Mouse (Mus musculus): Measurements from ENCODE around the gene Trim8. TPM values are rescaled to one million over a fixed set of nuclear protein-coding genes. Genes with fewer than 3 reads are reported as not detected.

Gene Trim8
- total and polyA plus RNA-seq, 3 experiments, result 4.4 to 24.9 (median 12.0) TPM

- H3K27me3 ChIP-seq (replicated peaks), result no peaks in the 10 kb centered on the region
- H3K36me3 ChIP-seq (replicated peaks in 1 of 2; ENCODE audit: control insufficient read depth in 1 of 2, insufficient read depth in 1 of 2, low read length in 1 of 2), result peaks cover 11 to 43% of the 10 kb centered on the region in 2 experiments
- DNase-seq (ENCODE audit: extremely low read depth), result no peak
- dilution Hi-C loops (cut with MboI; ENCODE audit: extremely low pct_ligation_motif_present, extremely low pct_unique_long_range_greater_than_20kb, low sequenced_read_pairs), result no loop called here
- in situ Hi-C loops (cut with MboI; ENCODE audit: low pct_ligation_motif_present, low pct_unique_long_range_greater_than_20kb, low sequenced_read_pairs), result no loop called here
- no peak overlapping the region for H3K9ac ChIP-seq (ENCODE audit: insufficient read depth, low read depth)
- H3K79me2 ChIP-seq (replicated peaks; ENCODE audit: control insufficient read depth, extremely low read depth, insufficient read depth, poor library complexity, severe bottlenecking), result no peaks in the 10 kb centered on the region
- peaks cover 15 to 73% of the 10 kb centered on the region in 2 experiments for H3K4me1 ChIP-seq (ENCODE audit: control insufficient read depth in 1 of 2, insufficient read depth in 2 of 2)
- no peak for TF ChIP-seq ETS1 (conservative IDR thresholded peaks at IDR 0.05; ENCODE audit: low read depth, low read length)
- no peak for TF ChIP-seq ZMIZ1 (IDR thresholded peaks at IDR 0.05; ENCODE audit: low read depth, low read length)
- no peak for TF ChIP-seq SIN3A (IDR thresholded peaks at IDR 0.05; ENCODE audit: low read length)
- TF ChIP-seq POLR2A (IDR thresholded peaks at IDR 0.05; ENCODE audit: low read depth, low read length), result no peak
- H3K4me2 ChIP-seq (ENCODE audit: insufficient read depth, low read depth, poor library complexity, severe bottlenecking), result no peak overlapping the region
- H3K4me3 ChIP-seq (replicated peaks in 1 of 3; ENCODE audit: low read depth in 2 of 3, low read length in 2 of 3, poor library complexity in 1 of 3), result no peak overlapping the region
- H3K9me3 ChIP-seq (replicated peaks; ENCODE audit: low read length), result no peaks in the 10 kb centered on the region
- H3K27ac ChIP-seq (ENCODE audit: insufficient read depth, low read depth), result no peak overlapping the region
Measured at GRCm38 (mm10) chr19:46470364-46471240, 30.9 kb upstream of the Trim8 start.

- H3K4me3 ChIP-seq (replicated peaks in 1 of 3; ENCODE audit: low read depth in 2 of 3, low read length in 2 of 3, poor library complexity in 1 of 3), result no peak overlapping the region
- no peak for DNase-seq (ENCODE audit: extremely low read depth)
- dilution Hi-C loops (cut with MboI; ENCODE audit: extremely low pct_ligation_motif_present, extremely low pct_unique_long_range_greater_than_20kb, low sequenced_read_pairs), result no loop called here
- in situ Hi-C loops (cut with MboI; ENCODE audit: low pct_ligation_motif_present, low pct_unique_long_range_greater_than_20kb, low sequenced_read_pairs), result no loop called here
- H3K4me2 ChIP-seq (ENCODE audit: insufficient read depth, low read depth, poor library complexity, severe bottlenecking), result no peak overlapping the region
- H3K79me2 ChIP-seq (replicated peaks; ENCODE audit: control insufficient read depth, extremely low read depth, insufficient read depth, poor library complexity, severe bottlenecking), result no peaks in the 10 kb centered on the region
- no peak overlapping the region for H3K27ac ChIP-seq (ENCODE audit: insufficient read depth, low read depth)
- H3K36me3 ChIP-seq (replicated peaks in 1 of 2; ENCODE audit: control insufficient read depth in 1 of 2, insufficient read depth in 1 of 2, low read length in 1 of 2), result peaks cover 14 to 48% of the 10 kb centered on the region in 2 experiments
- no peak for TF ChIP-seq RCOR1 (conservative IDR thresholded peaks at IDR 0.05; ENCODE audit: low read depth, low read length)
- TF ChIP-seq ETS1 (conservative IDR thresholded peaks at IDR 0.05; ENCODE audit: low read depth, low read length), result no peak
- no peak for TF ChIP-seq MYC (IDR thresholded peaks at IDR 0.05; ENCODE audit: low read depth, low read length)
- TF ChIP-seq PAX5 (IDR thresholded peaks at IDR 0.05; ENCODE audit: low read length), result no peak
- TF ChIP-seq TCF12 (IDR thresholded peaks at IDR 0.05; ENCODE audit: low read depth, low read length), result no peak
- no peak for TF ChIP-seq ZMIZ1 (IDR thresholded peaks at IDR 0.05; ENCODE audit: low read depth, low read length)
- no peak for TF ChIP-seq UBTF (IDR thresholded peaks at IDR 0.05; ENCODE audit: low read depth, low read length)
- no peak for TF ChIP-seq NRF1 (IDR thresholded peaks at IDR 0.05; ENCODE audit: low read depth, low read length)
- TF ChIP-seq HCFC1 (IDR thresholded peaks at IDR 0.05; ENCODE audit: low read depth, low read length), result no peak
- TF ChIP-seq MAX (IDR thresholded peaks at IDR 0.05; ENCODE audit: low read length), result no peak
- TF ChIP-seq ZNF384 (IDR thresholded peaks at IDR 0.05; ENCODE audit: low read depth, low read length), result no peak
- TF ChIP-seq IRF4 (IDR thresholded peaks at IDR 0.05; ENCODE audit: low read depth, low read length), result no peak
- no peak for TF ChIP-seq RAD21 (IDR thresholded peaks at IDR 0.05; ENCODE audit: low read depth, low read length)
- TF ChIP-seq JUND (conservative IDR thresholded peaks at IDR 0.05; ENCODE audit: low read depth, low read length), result no peak
- no peak for TF ChIP-seq BHLHE40 (IDR thresholded peaks at IDR 0.05; ENCODE audit: low read depth, low read length)
- TF ChIP-seq POLR2AphosphoS2 (IDR thresholded peaks at IDR 0.05; ENCODE audit: low read depth, low read length), result no peak
- no peak for TF ChIP-seq USF2 (conservative IDR thresholded peaks at IDR 0.05; ENCODE audit: low read depth, low read length)
- no peak for TF ChIP-seq USF1 (IDR thresholded peaks at IDR 0.05; ENCODE audit: low read depth, low read length)
- H3K9ac ChIP-seq (ENCODE audit: insufficient read depth, low read depth), result no peak overlapping the region
- peaks cover 11 to 77% of the 10 kb centered on the region in 2 experiments for H3K4me1 ChIP-seq (ENCODE audit: control insufficient read depth in 1 of 2, insufficient read depth in 2 of 2)
- H3K9me3 ChIP-seq (replicated peaks; ENCODE audit: low read length), result no peaks in the 10 kb centered on the region
- H3K27me3 ChIP-seq (replicated peaks), result no peaks in the 10 kb centered on the region
Measured at GRCm38 (mm10) chr19:46471324-46472093, 30.0 kb upstream of the Trim8 start.
